Mouse (Mus musculus) liver, postnatal 0 days (tissue): ENCODE results near the gene Tspan3.

Experiments used
- CTCF ChIP-seq: sonication (generic); IDR thresholded peaks from 2 replicates; pipeline ENCODE4 v1.5.1; 2016; ENCODE audit warnings: antibody characterized with exemption, low read depth
- EP300 ChIP-seq: IDR thresholded peaks from 2 replicates; pipeline ENCODE4 v1.6.1; 2016; ENCODE audit warnings: antibody characterized with exemption, low read depth, mild to moderate bottlenecking

GRCm38 (mm10) chr9:56107527-56107926 lies 57.8 kb downstream of the Tspan3 start:
- TF ChIP-seq CTCF (no peak), EP300 (no peak)
